Mouse (Mus musculus): ENCODE measurements around the gene Timm10. TPM values are rescaled to one million over a fixed set of nuclear protein-coding genes. Genes with fewer than 3 reads are reported as not detected.

Timm10 gene
- 174 and 190 TPM in 2 replicates for polyA plus RNA-seq (2021; fragmentation: Nextera tagmentation)
- long read RNA-seq, experiment 1, transcript Timm10-201 (3 exons, 690 nt) = major isoform, 27 of 29 reads
- long read RNA-seq, experiment 1, partial matches to known transcripts = 1 of 29 reads
- long read RNA-seq, experiment 1, other reads (novel, unspliced or antisense) = 1 of 29 reads
- long read RNA-seq, experiment 2, transcript Timm10-201 (3 exons, 690 nt) = major isoform, 98 of 100 reads
- long read RNA-seq, experiment 2, partial matches to known transcripts = 1 of 100 reads
- long read RNA-seq, experiment 2, other reads (novel, unspliced or antisense) = 1 of 100 reads

GRCm38 (mm10) chr2:84826488-84827282, at the start of gene Timm10:
TSS of gene Timm10 (plus strand) at chr2:84826997.

GRCm38 (mm10) chr2:84798493-84798921, 28.3 kb upstream of the Timm10 start, which contains the start of gene Ube2l6:
TSS of gene Ube2l6 (plus strand) at chr2:84798828.

GRCm38 (mm10) chr2:84822552-84822951, 4.2 kb upstream of the Timm10 start, which contains the start of gene Smtnl1:
TSS of gene Smtnl1 (minus strand) at chr2:84822652.

GRCm38 (mm10) chr2:84838593-84838949, 11.8 kb downstream of the Timm10 start, which contains the start of gene Slc43a1:
TSS of gene Slc43a1 (plus strand) at chr2:84838850.

Other genes with a start within 250 kb of the Timm10 start
- 5.0 and 5.6 TPM in 2 replicates for gene Ctnnd1, start 176.2 kb upstream of the Timm10 start, polyA plus RNA-seq (2021; fragmentation: Nextera tagmentation)
- 0.06 TPM in 1 of 2 replicates, not detected in the other for gene Btbd18, start 167.9 kb upstream of the Timm10 start, polyA plus RNA-seq (2021; fragmentation: Nextera tagmentation)
- gene Selenoh, start 156.2 kb upstream of the Timm10 start, polyA plus RNA-seq (2021; fragmentation: Nextera tagmentation) = 94.1 and 109 TPM in 2 replicates
- not detected in 2 replicates for gene Gm28635, start 149.0 kb upstream of the Timm10 start, polyA plus RNA-seq (2021; fragmentation: Nextera tagmentation)
- 14.4 and 25.0 TPM in 2 replicates for gene Med19, start 148.6 kb upstream of the Timm10 start, polyA plus RNA-seq (2021; fragmentation: Nextera tagmentation)
- gene Tmx2, start 147.9 kb upstream of the Timm10 start, polyA plus RNA-seq (2021; fragmentation: Nextera tagmentation) = 239 and 350 TPM in 2 replicates
- 5.5 and 8.0 TPM in 2 replicates for gene Zdhhc5, start 111.8 kb upstream of the Timm10 start, polyA plus RNA-seq (2021; fragmentation: Nextera tagmentation)
- gene Clp1, start 99.6 kb upstream of the Timm10 start, polyA plus RNA-seq (2021; fragmentation: Nextera tagmentation) = 10.4 and 10.5 TPM in 2 replicates
- gene Ypel4, start 92.9 kb upstream of the Timm10 start, polyA plus RNA-seq (2021; fragmentation: Nextera tagmentation) = 19.6 and 26.9 TPM in 2 replicates
- gene Gm19426, start 83.3 kb upstream of the Timm10 start, polyA plus RNA-seq (2021; fragmentation: Nextera tagmentation) = 0.70 and 1.2 TPM in 2 replicates
- gene Serping1, start 51.6 kb upstream of the Timm10 start, polyA plus RNA-seq (2021; fragmentation: Nextera tagmentation) = 9.7 and 14.3 TPM in 2 replicates
- 7.5 and 12.5 TPM in 2 replicates for gene Ube2l6, start 28.2 kb upstream of the Timm10 start, polyA plus RNA-seq (2021; fragmentation: Nextera tagmentation)
- gene Smtnl1, start 4.3 kb upstream of the Timm10 start, polyA plus RNA-seq (2021; fragmentation: Nextera tagmentation) = not detected in 2 replicates
- gene Slc43a1, start 11.9 kb downstream of the Timm10 start, polyA plus RNA-seq (2021; fragmentation: Nextera tagmentation) = 0.14 and 0.29 TPM in 2 replicates
- 5.6 and 49.3 TPM in 2 replicates for gene Rtn4rl2, start 59.7 kb downstream of the Timm10 start, polyA plus RNA-seq (2021; fragmentation: Nextera tagmentation)
- gene Slc43a3, start 109.6 kb downstream of the Timm10 start, polyA plus RNA-seq (2021; fragmentation: Nextera tagmentation) = 0.51 and 0.83 TPM in 2 replicates
- not detected in 2 replicates for gene Prg2, start 153.5 kb downstream of the Timm10 start, polyA plus RNA-seq (2021; fragmentation: Nextera tagmentation)
- gene Prg3, start 161.2 kb downstream of the Timm10 start, polyA plus RNA-seq (2021; fragmentation: Nextera tagmentation) = not detected in 2 replicates
- gene Ssrp1, start 210.2 kb downstream of the Timm10 start, polyA plus RNA-seq (2021; fragmentation: Nextera tagmentation) = 29.3 and 42.0 TPM in 2 replicates
- 0.28 and 0.43 TPM in 2 replicates for gene P2rx3, start 210.5 kb downstream of the Timm10 start, polyA plus RNA-seq (2021; fragmentation: Nextera tagmentation)
- 5.7 and 7.8 TPM in 2 replicates for gene Tnks1bp1, start 221.0 kb downstream of the Timm10 start, polyA plus RNA-seq (2021; fragmentation: Nextera tagmentation)

All from left cerebral cortex, adult 6 months (tissue).